Mouse (Mus musculus) ES-E14 (cell line): ENCODE data around the gene Nsun6.

Experiments
- CHD2 ChIP-seq: IDR thresholded peaks from 2 replicates; pipeline ENCODE4 v1.6.1; 2014; ENCODE audit warnings: mild to moderate bottlenecking, low read depth, low read length, inconsistent platforms
- MAFK ChIP-seq: IDR thresholded peaks from 2 replicates; pipeline ENCODE4 v1.6.1; 2014; ENCODE audit warnings: mild to moderate bottlenecking, low read depth, low read length, inconsistent platforms; ENCODE audit not compliant: insufficient read depth
- ZC3H11A ChIP-seq: IDR thresholded peaks from 2 replicates; pipeline ENCODE4 v1.6.1; 2012; ENCODE audit warnings: low read depth, mild to moderate bottlenecking, inconsistent platforms, low read length, borderline replicate concordance
- ZNF384 ChIP-seq: IDR thresholded peaks from 2 replicates; pipeline ENCODE4 v1.6.1; 2012; ENCODE audit warnings: low read depth, low read length, inconsistent platforms

DNA sequence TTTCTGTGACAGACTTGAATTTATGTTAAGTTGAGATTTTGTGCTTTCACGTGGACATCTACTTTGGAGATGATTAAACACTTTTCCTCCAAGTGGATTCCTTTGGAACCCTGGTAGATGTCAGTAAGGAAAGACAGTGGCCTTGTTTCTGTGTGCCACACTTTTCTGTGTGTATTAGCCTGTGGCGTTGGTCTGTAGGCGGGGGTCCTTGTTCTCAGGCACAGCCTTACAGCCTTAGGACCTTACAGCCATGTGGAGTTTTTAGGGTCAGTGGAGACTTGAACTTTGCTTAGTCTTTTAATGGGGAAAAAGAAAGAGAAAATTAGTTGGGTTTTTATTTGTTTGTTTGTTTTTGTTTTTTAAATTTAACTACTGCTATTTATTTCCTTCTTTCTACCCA, 6.0 kb upstream of the Nsun6 start:
- TF ChIP-seq CHD2 (no peak), MAFK (no peak), ZNF384 (no peak), ZC3H11A (no peak)
